Mouse (Mus musculus) bone marrow, adult 2 months (tissue): ENCODE measurements around the gene Hibadh.

Experiments
- CTCF ChIP-seq: fragments of 200-500 bp; IDR thresholded peaks from 2 replicates; pipeline ENCODE4 v1.5.1; 2011; ENCODE audit warnings: low read length, control low read depth; ENCODE audit not compliant: control insufficient read depth, insufficient read depth
- POLR2A ChIP-seq: fragments of 200-500 bp; IDR thresholded peaks from 2 replicates; pipeline ENCODE4 v1.6.1; 2011; ENCODE audit warnings: low read depth, mild to moderate bottlenecking, control low read depth, low read length, borderline replicate concordance; ENCODE audit not compliant: control insufficient read depth

DNA sequence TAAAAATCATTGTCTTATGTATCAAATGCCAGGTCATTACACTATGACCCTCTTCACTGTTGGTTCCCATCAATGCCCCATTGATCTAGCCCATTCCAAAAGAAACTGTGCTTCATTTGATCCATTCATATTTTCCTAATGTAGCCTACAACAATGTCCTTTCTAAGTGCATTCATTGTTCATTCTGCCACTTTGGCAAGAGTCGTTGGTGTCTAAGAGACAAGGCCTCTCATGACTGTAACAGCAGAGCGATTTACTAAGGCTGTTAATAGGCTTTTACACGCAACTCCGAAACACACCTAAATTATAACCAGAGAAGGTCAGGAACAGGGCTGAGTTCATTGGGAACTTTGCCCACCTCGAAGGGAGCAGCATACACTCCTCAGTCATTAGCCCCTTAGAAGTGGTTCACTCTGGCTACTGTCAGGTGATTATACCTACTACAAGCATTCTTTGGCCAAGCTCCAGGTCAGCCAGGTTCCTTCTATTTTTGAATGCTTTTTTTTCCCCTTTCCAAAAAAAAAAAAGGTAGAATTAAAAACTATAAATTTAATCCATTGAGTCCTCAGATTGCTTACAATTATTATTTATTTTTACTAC is 46.8 kb upstream of the Hibadh start:
- TF ChIP-seq CTCF: no peak
- TF ChIP-seq POLR2A: no peak
